ENCODE assay signal across 15 mouse cellular contexts in the genomic region with DNA sequence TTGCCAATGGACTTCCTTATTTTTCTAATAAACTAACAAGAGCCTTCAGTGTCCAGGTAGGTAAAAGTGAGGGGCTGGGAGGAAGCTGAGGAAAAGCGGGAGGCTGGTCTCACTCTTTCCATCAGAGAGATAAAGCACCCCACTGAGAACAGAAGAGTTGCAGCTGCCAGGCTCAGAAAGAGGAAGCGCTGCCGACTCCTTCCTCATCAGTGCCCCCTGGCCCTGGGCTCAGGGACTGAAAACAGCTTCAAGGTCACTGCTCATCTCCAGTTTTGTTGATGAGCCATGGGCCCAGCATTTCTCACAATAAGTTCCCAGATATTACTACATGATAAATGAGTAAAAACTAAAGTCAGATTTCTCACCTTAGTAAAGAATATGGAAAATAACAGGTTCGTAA. TPM values are rescaled to one million over a fixed set of nuclear protein-coding genes. Genes with fewer than 3 reads are reported as not detected.
A peak's percentile ranks its signal among the peaks of the same experiment; 100 is the strongest.
DNase-seq lines count a peak whose midpoint lies in the region; TF ChIP-seq lines count a peak whose summit lies in the region.
"Had no signal": no experiment of that assay in that cellular context is flagged by ENCODE, and none has a peak within 500 bp of the region (broad histone marks: within the 10 kb centered on the region; RNA-seq: fewer than 3 reads in every experiment).

No protein-coding gene starts in this region.

- TF ChIP-seq POLR2A in bone marrow macrophage, adult 2 months (IDR thresholded peaks at IDR 0.05; ENCODE audit: borderline replicate concordance, low read depth, low read length) = no peak

- TF ChIP-seq CTCF in bone marrow macrophage, adult 2 months (IDR thresholded peaks at IDR 0.05; ENCODE audit: low read depth, low read length) = peak; percentile 42; the same call in 1 of the 2 replicates

- no peak overlapping the region for H3K4me3 ChIP-seq in bone marrow macrophage, adult 2 months (ENCODE audit: insufficient read depth, low read length)
- H3K4me3 ChIP-seq: forebrain, embryonic 10.5 days; heart, embryonic 13.5 days; hindbrain, embryonic 10.5 days; limb, embryonic 12.5 days; lung, embryonic 15.5 days had no signal

- peak; percentile 93 for DNase-seq in heart, adult 11 months
- DNase-seq in heart, adult 9 months (ENCODE audit: low spot score in 2 of 2) = no peak
- DNase-seq in 416B (ENCODE audit: low read depth) = peak; percentile 20
- peak; percentile 20 to 41 for DNase-seq in spleen, postnatal 36 days (ENCODE audit: low spot score in 2 of 2)
- no peak for DNase-seq in lung, adult 18-20 months
- DNase-seq in lung, postnatal 4 days = no peak
- no peak for DNase-seq in c-Kit-positive CD71-positive TER-119-positive erythroid progenitor cells, embryonic 14.5 days (ENCODE audit: low spot score)
- DNase-seq: adrenal gland, postnatal 25 days; gastrocnemius, postnatal 14 days had no signal

- H3K27ac ChIP-seq in bone marrow macrophage, adult 2 months (ENCODE audit: insufficient read depth, low read depth, low read length) = no peak overlapping the region
- H3K27ac ChIP-seq: forebrain, embryonic 10.5 days; heart, embryonic 13.5 days; hindbrain, embryonic 10.5 days; limb, embryonic 12.5 days; lung, embryonic 15.5 days had no signal

- H3K4me1 ChIP-seq in bone marrow macrophage, adult 2 months (ENCODE audit: control insufficient read depth, insufficient read depth, low read length) = 0 out of 2 replicates have a peak, but pooled peaks cover 2% of the 10 kb centered on the region
- H3K4me1 ChIP-seq: forebrain, embryonic 10.5 days; heart, embryonic 13.5 days; hindbrain, embryonic 10.5 days had no signal

RNA-seq across cellular contexts. Expression of gene Frmd6, which starts 57.4 kb away (rescaled TPM):
- polyA plus RNA-seq in bone marrow macrophage, adult 2 months (2012; ENCODE audit: insufficient read depth, insufficient read length, missing spikeins) = 7.2 and 8.1 TPM in 2 replicates

Comparison
In these comparisons a context has a peak if more than half of its experiments do, and no peak if none do; other contexts are left out.
1. DNase-seq: peak in heart, adult 11 months (single experiment), 416B (single experiment) and spleen, postnatal 36 days (2 of 2); none in heart, adult 9 months (0 of 2), lung, adult 18-20 months (0 of 2), lung, postnatal 4 days (0 of 2) and c-Kit-positive CD71-positive TER-119-positive erythroid progenitor cells, embryonic 14.5 days (single experiment).